Mouse (Mus musculus): Measurements from ENCODE around the gene Tspear.

Gene Tspear

GRCm38 (mm10) chr10:77878985-77879384 is 192.6 kb downstream of the Tspear start:
- DNase-seq (ENCODE audit: low spot score), result no peak

- no peak for DNase-seq (ENCODE audit: low spot score)
Measured at GRCm38 (mm10) chr10:77880305-77880704, 193.9 kb downstream of the Tspear start.

- DNase-seq (ENCODE audit: low spot score), result no peak
Measured at GRCm38 (mm10) chr10:77882553-77882952, 196.2 kb downstream of the Tspear start.

- DNase-seq (ENCODE audit: low spot score), result no peak
Measured at GRCm38 (mm10) chr10:77886007-77886747, 199.8 kb downstream of the Tspear start.

GRCm38 (mm10) chr10:77890987-77891565 is 204.7 kb downstream of the Tspear start:
- no peak for DNase-seq (ENCODE audit: low spot score)

- DNase-seq (ENCODE audit: low spot score), result no peak
Measured at GRCm38 (mm10) chr10:77895562-77895961, 209.2 kb downstream of the Tspear start.

GRCm38 (mm10) chr10:77900126-77900525 is 213.8 kb downstream of the Tspear start:
- no peak for DNase-seq (ENCODE audit: low spot score)

GRCm38 (mm10) chr10:77900903-77901818 is 214.8 kb downstream of the Tspear start:
- DNase-seq (ENCODE audit: low spot score), result no peak

- no peak for DNase-seq (ENCODE audit: low spot score)
Measured at GRCm38 (mm10) chr10:77901871-77902210, 215.5 kb downstream of the Tspear start.

GRCm38 (mm10) chr10:77902211-77902893 is 216.0 kb downstream of the Tspear start, which contains the start of gene Lrrc3:
Gene Lrrc3, minus strand, starts transcription at chr10:77902536.
- no peak for DNase-seq (ENCODE audit: low spot score)

GRCm38 (mm10) chr10:77902894-77903715 is 216.7 kb downstream of the Tspear start:
- no peak for DNase-seq (ENCODE audit: low spot score)

- DNase-seq (ENCODE audit: low spot score), result no peak
Measured at GRCm38 (mm10) chr10:77912605-77913004, 226.2 kb downstream of the Tspear start.

GRCm38 (mm10) chr10:77913292-77913691 is 226.9 kb downstream of the Tspear start:
- no peak for DNase-seq (ENCODE audit: low spot score)

- no peak for DNase-seq (ENCODE audit: low spot score)
Measured at GRCm38 (mm10) chr10:77916636-77917335, 230.4 kb downstream of the Tspear start.

- no peak for DNase-seq (ENCODE audit: low spot score)
Measured at GRCm38 (mm10) chr10:77921009-77921408, 234.6 kb downstream of the Tspear start.

GRCm38 (mm10) chr10:77922681-77923080 is 236.3 kb downstream of the Tspear start:
- no peak for DNase-seq (ENCODE audit: low spot score)

- DNase-seq (ENCODE audit: low spot score), result peak; percentile 53
Measured at GRCm38 (mm10) chr10:77926140-77926539, 239.8 kb downstream of the Tspear start.

GRCm38 (mm10) chr10:77927375-77927774 is 241.0 kb downstream of the Tspear start:
- no peak for DNase-seq (ENCODE audit: low spot score)
